Mouse (Mus musculus): Measurements from ENCODE around the gene Sctr. TPM values are rescaled to one million over a fixed set of nuclear protein-coding genes. Genes with fewer than 3 reads are reported as not detected.

Gene Sctr
- 0.65 and 0.94 TPM in 2 replicates for polyA plus RNA-seq (2012; rRNA removed)

DNA sequence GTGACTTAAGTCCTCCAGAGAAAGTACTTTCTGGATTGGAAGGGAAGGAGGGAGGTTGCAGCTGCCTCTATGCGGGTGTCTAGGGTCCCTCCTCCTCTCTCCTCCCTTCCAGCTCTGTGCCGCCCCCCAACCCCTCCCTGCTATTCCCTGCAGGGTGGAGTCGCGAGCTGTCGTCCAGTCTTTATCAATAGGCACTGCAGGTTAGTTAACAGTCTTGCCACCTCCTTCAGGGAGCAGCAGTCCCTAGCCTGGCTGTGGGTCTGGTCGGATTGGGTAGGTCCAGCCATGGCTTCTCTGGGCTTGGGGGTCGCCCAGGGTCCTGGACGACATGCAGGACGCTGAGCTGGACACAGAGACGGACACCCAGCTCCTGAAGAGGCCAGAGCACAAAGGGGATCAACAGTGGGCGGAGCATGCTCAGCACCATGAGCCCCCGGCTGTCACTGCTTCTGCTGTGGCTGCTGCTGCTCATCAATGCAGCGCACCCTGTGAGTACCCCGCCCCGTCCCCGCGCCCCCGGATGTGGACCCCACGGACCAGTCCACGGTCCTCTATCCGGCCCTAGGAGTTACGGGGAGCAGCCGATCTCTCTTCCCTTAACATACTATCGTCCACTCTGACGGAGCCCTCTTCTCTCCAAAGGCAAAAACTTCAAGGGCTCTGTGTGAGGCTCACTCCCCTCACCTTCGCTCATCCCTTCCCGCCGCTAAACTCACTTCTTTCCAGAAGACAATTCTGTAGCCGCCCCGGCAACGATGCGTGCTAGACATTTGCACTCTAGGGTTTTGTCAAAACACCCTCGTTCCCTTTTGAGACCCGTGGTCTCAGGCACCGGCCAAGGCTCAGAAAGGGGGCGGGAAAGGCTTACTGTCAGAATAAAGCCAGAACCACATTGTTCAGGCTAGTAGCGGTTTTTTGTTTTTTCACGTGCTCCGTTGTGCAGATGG is at the start of gene Sctr:
Gene Sctr (plus strand): TSS at position 51 of the 947 bp plus-strand sequence.

DNA sequence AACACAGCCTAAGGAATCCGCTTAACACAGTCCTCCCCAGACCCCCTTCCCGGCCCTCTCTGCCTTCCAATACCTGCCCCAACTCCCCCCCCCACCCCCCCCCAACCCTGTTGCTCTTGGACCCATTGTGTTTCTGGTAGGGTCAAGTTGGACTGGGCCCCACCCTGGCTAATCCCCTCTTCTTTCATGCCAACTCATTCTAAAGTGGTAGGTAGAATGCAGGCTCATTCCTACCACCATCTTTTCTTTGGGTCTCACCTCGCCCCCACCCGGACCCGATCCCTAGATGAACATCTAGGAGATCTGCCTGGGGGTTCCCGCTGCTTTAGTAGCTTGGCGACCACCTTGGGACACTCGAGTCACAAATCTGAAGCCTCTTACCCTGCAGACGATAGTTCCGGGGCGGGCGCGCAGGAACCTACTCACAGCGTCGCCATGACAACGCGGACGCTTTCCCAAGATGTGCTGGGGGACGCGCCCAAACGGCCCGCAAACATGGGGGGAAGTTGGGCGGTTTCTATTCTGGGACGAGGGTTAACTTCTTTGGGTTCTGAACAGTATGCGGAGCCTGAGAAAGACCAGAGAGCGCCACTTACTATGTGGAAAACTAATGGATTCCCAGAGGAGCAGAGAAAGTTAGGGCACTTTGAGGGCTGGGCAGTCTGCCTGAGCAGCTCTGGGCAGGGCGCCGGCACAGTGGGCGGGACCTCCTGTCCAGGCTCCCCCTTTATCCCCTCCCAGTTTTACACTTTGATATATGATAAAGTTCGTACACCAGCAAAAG is 9.7 kb upstream of the Sctr start, which contains the start of gene Cfap221:
Gene Cfap221 (minus strand): TSS at position 437 of the 784 bp plus-strand sequence.

DNA sequence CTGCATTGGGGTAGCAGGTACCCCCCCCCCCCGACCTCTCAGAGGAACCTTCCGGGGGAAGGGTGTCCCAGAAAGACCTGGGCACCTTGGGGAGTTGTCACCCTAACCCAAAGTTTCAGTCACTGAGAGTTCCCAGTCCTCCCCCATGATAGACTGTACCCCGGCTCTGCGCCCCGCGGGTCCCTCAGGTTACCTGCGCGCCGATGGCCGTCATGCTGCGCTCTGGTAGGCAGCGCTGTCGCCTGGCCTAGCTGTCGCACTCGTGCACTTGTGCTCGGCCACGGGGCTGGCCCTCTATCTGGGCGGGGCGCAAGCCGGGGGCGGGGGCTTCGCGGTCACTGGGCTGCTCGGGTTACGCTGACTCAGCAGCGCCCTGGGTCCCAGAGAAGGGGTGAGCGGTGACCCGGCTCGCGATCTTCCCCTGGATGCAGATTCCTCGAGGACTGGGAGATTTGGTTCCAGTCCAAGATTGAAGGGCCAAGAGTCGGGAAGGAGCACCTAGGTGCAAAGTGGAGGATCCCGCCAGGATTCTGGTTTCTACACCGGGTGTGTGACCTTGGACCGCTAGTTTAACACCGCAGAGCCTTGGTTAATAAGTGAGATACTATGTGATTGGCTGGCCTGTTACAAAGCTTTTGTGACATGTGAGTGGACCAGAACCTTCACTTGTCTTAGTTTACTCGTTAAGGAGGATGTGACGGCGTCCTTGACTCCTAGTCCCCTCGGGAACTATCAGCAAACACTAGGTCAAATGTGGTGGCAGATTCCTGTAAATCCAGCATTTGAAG is 67.0 kb downstream of the Sctr start, which contains the start of gene Tmem37:
Gene Tmem37 (minus strand): TSS at position 556 of the 788 bp plus-strand sequence.

Other genes with a start within 250 kb of the Sctr start
- gene Ptpn4, start 169.3 kb upstream of the Sctr start, polyA plus RNA-seq (2012; rRNA removed): 4.2 and 9.1 TPM in 2 replicates
- 5.9 and 8.0 TPM in 2 replicates for gene Tmem177, start 93.7 kb upstream of the Sctr start, polyA plus RNA-seq (2012; rRNA removed)
- gene Cfap221, start 9.7 kb upstream of the Sctr start, polyA plus RNA-seq (2012; rRNA removed): 0.11 and 0.26 TPM in 2 replicates
- gene Tmem37, start 67.2 kb downstream of the Sctr start, polyA plus RNA-seq (2012; rRNA removed): 3.2 and 5.6 TPM in 2 replicates
- gene Dbi, start 114.2 kb downstream of the Sctr start, polyA plus RNA-seq (2012; rRNA removed): 466 and 468 TPM in 2 replicates
- 9.6 and 12.1 TPM in 2 replicates for gene 3110009E18Rik, start 114.3 kb downstream of the Sctr start, polyA plus RNA-seq (2012; rRNA removed)

Data from central nervous system, embryonic 11.5 days (tissue).